Mouse (Mus musculus): ENCODE results near the gene Cxcl5. TPM values are rescaled to one million over a fixed set of nuclear protein-coding genes. Genes with fewer than 3 reads are reported as not detected.

Cxcl5 gene
- 0.50 TPM for polyA plus RNA-seq (2014; fragmentation: Illumina TruSeq; extraction: RNeasy Lipid Tissue Mini Kit (QIAGEN cat#74804); ENCODE audit: low read depth, low replicate concordance)

GRCm38 (mm10) chr5:90759077-90760065 lies at the start of gene Cxcl5:
Gene Cxcl5, plus strand, starts transcription at chr5:90759360.

GRCm38 (mm10) chr5:90768218-90768617 lies 9.1 kb downstream of the Cxcl5 start, which contains the start of gene Ppbp:
Gene Ppbp, plus strand, starts transcription at chr5:90768518.

GRCm38 (mm10) chr5:90771880-90772653 lies 12.9 kb downstream of the Cxcl5 start, which contains the start of gene Pf4:
Gene Pf4, plus strand, starts transcription at chr5:90772435.

GRCm38 (mm10) chr5:90785659-90786588 lies 26.8 kb downstream of the Cxcl5 start, which contains the start of gene Cxcl3:
Gene Cxcl3, plus strand, starts transcription at chr5:90786103.

GRCm38 (mm10) chr5:90794195-90794625 lies 35.0 kb downstream of the Cxcl5 start, which contains the start of gene Cxcl15:
Gene Cxcl15, plus strand, starts transcription at chr5:90794534.

Other genes starting within 250 kb of the Cxcl5 start
- gene Afm, start 240.4 kb upstream of the Cxcl5 start, polyA plus RNA-seq (2014; fragmentation: Illumina TruSeq; extraction: RNeasy Lipid Tissue Mini Kit (QIAGEN cat#74804); ENCODE audit: low read depth, low replicate concordance): 346 TPM
- 27.2 TPM for gene 5830473C10Rik, start 198.3 kb upstream of the Cxcl5 start, polyA plus RNA-seq (2014; fragmentation: Illumina TruSeq; extraction: RNeasy Lipid Tissue Mini Kit (QIAGEN cat#74804); ENCODE audit: low read depth, low replicate concordance)
- 20.6 TPM for gene Rassf6, start 118.7 kb upstream of the Cxcl5 start, polyA plus RNA-seq (2014; fragmentation: Illumina TruSeq; extraction: RNeasy Lipid Tissue Mini Kit (QIAGEN cat#74804); ENCODE audit: low read depth, low replicate concordance)
- 0.37 TPM for gene Ppbp, start 9.2 kb downstream of the Cxcl5 start, polyA plus RNA-seq (2014; fragmentation: Illumina TruSeq; extraction: RNeasy Lipid Tissue Mini Kit (QIAGEN cat#74804); ENCODE audit: low read depth, low replicate concordance)
- gene Pf4, start 13.1 kb downstream of the Cxcl5 start, polyA plus RNA-seq (2014; fragmentation: Illumina TruSeq; extraction: RNeasy Lipid Tissue Mini Kit (QIAGEN cat#74804); ENCODE audit: low read depth, low replicate concordance): 1.7 TPM
- gene Cxcl3, start 26.7 kb downstream of the Cxcl5 start, polyA plus RNA-seq (2014; fragmentation: Illumina TruSeq; extraction: RNeasy Lipid Tissue Mini Kit (QIAGEN cat#74804); ENCODE audit: low read depth, low replicate concordance): not detected
- gene Cxcl15, start 35.2 kb downstream of the Cxcl5 start, polyA plus RNA-seq (2014; fragmentation: Illumina TruSeq; extraction: RNeasy Lipid Tissue Mini Kit (QIAGEN cat#74804); ENCODE audit: low read depth, low replicate concordance): not detected
- 17.5 TPM for gene Cxcl1, start 131.9 kb downstream of the Cxcl5 start, polyA plus RNA-seq (2014; fragmentation: Illumina TruSeq; extraction: RNeasy Lipid Tissue Mini Kit (QIAGEN cat#74804); ENCODE audit: low read depth, low replicate concordance)
- not detected for gene Cxcl2, start 144.5 kb downstream of the Cxcl5 start, polyA plus RNA-seq (2014; fragmentation: Illumina TruSeq; extraction: RNeasy Lipid Tissue Mini Kit (QIAGEN cat#74804); ENCODE audit: low read depth, low replicate concordance)
- gene Mthfd2l, start 171.8 kb downstream of the Cxcl5 start, polyA plus RNA-seq (2014; fragmentation: Illumina TruSeq; extraction: RNeasy Lipid Tissue Mini Kit (QIAGEN cat#74804); ENCODE audit: low read depth, low replicate concordance): 7.2 TPM

All from liver, adult 10 weeks (tissue).